Mouse (Mus musculus) ES-E14 (cell line): ENCODE measurements around the gene Npy4r. TPM values are rescaled to one million over a fixed set of nuclear protein-coding genes. Genes with fewer than 3 reads are reported as not detected.

Experiments
- DNase-seq: peaks from one replicate; pipeline ENCODE4 v3.0.0-alpha.2; 2013; ENCODE audit warnings: low read depth, low spot score
- H3K27ac ChIP-seq: 2 replicates; pipeline ENCODE4 v1.5.1; 2012; ENCODE audit warnings: low read depth, mild to moderate bottlenecking, low read length, moderate library complexity, mixed read lengths; ENCODE audit not compliant: poor library complexity, insufficient read depth, severe bottlenecking
- H3K36me3 ChIP-seq: 2 replicates; pipeline ENCODE4 v1.6.1; 2012; ENCODE audit warnings: mild to moderate bottlenecking, low read length, moderate library complexity, mixed read lengths; ENCODE audit not compliant: control insufficient read depth, poor library complexity, insufficient read depth, severe bottlenecking
- H3K4me1 ChIP-seq, 2 experiments: fragments of 150-350 bp in 1 of 2; sonication (generic) in 1 of 2; 2 replicates each; pipeline ENCODE4 v1.6.1; 2012; ENCODE audit warnings: low read length in 2 of 2, mild to moderate bottlenecking in 1 of 2, mixed read lengths in 1 of 2; ENCODE audit not compliant: control insufficient read depth in 2 of 2, insufficient read depth in 2 of 2, poor library complexity in 1 of 2
- H3K4me3 ChIP-seq, 2 experiments: fragments of 150-350 bp in 1 of 2; sonication (generic) in 1 of 2; 2 replicates each; pipeline ENCODE4 v1.5.1; 2012; ENCODE audit warnings: low read length in 2 of 2, low read depth in 1 of 2, mild to moderate bottlenecking in 1 of 2, mixed read lengths in 1 of 2; ENCODE audit not compliant: insufficient read depth in 1 of 2, poor library complexity in 1 of 2, severe bottlenecking in 1 of 2
- H3K9ac ChIP-seq: 2 replicates; pipeline ENCODE4 v1.6.1; 2012; ENCODE audit warnings: low read depth, mild to moderate bottlenecking, low read length, mixed read lengths; ENCODE audit not compliant: poor library complexity, insufficient read depth, severe bottlenecking
- H3K9me3 ChIP-seq: fragments of 150-350 bp; sonication (generic); 2 replicates; pipeline ENCODE4 v1.6.1; 2012; ENCODE audit warnings: low read depth, mild to moderate bottlenecking, low read length; ENCODE audit not compliant: control insufficient read depth, insufficient read depth
- CHD2 ChIP-seq: IDR thresholded peaks from 2 replicates; pipeline ENCODE4 v1.6.1; 2014; ENCODE audit warnings: mild to moderate bottlenecking, low read depth, low read length, inconsistent platforms
- HCFC1 ChIP-seq: IDR thresholded peaks from 2 replicates; pipeline ENCODE4 v1.6.1; 2012; ENCODE audit warnings: low read length, inconsistent platforms, borderline replicate concordance; ENCODE audit not compliant: insufficient read depth
- MAFK ChIP-seq: IDR thresholded peaks from 2 replicates; pipeline ENCODE4 v1.6.1; 2014; ENCODE audit warnings: mild to moderate bottlenecking, low read depth, low read length, inconsistent platforms; ENCODE audit not compliant: insufficient read depth
- ZC3H11A ChIP-seq: IDR thresholded peaks from 2 replicates; pipeline ENCODE4 v1.6.1; 2012; ENCODE audit warnings: low read depth, mild to moderate bottlenecking, inconsistent platforms, low read length, borderline replicate concordance
- ZNF384 ChIP-seq: IDR thresholded peaks from 2 replicates; pipeline ENCODE4 v1.6.1; 2012; ENCODE audit warnings: low read depth, low read length, inconsistent platforms
- in situ Hi-C, 2 experiments: fragments of 600-800 bp; cut with MboI; formaldehyde crosslinking; loops; one replicate each; pipeline ENCODE4 v1.15.1; 2025; ENCODE audit warnings: low sequenced_read_pairs in 2 of 2, inconsistent platforms in 1 of 2; ENCODE audit not compliant: unreplicated experiment in 2 of 2
- total RNA-seq: library from RNA; depleted of rRNA; stranded (reverse); fragments of 300-350 nt; gene quantifications from 2 replicates; pipeline ENCODE4 v1.2.3, GENCODE M21; 2012; rRNA removed

Gene Npy4r
- total RNA-seq = 0.45 and 0.85 TPM in 2 replicates

GRCm38 (mm10) chr14:34152342-34152741 is at the start of gene Npy4r:
Gene Npy4r (minus strand): TSS chr14:34152489.
- no peaks in the 10 kb centered on the region for H3K9me3 ChIP-seq
- TF ChIP-seq MAFK (no peak), HCFC1 (no peak), ZC3H11A (no peak), ZNF384 (no peak)
- H3K27ac ChIP-seq = no peak within 1 kb of the TSS
- no peaks in the 10 kb centered on the region for H3K36me3 ChIP-seq
- H3K4me3 ChIP-seq = peak within 1 kb of the TSS; percentile 34 to 41; a peak in 3 of 4 replicates
- no peak within 1 kb of the TSS for H3K9ac ChIP-seq
- peaks cover 0 to 8% of the 10 kb centered on the region in 2 experiments; a peak in 1 of 4 replicates for H3K4me1 ChIP-seq
- in situ Hi-C loops = no loop called here
- peak; percentile 75 for DNase-seq

DNA sequence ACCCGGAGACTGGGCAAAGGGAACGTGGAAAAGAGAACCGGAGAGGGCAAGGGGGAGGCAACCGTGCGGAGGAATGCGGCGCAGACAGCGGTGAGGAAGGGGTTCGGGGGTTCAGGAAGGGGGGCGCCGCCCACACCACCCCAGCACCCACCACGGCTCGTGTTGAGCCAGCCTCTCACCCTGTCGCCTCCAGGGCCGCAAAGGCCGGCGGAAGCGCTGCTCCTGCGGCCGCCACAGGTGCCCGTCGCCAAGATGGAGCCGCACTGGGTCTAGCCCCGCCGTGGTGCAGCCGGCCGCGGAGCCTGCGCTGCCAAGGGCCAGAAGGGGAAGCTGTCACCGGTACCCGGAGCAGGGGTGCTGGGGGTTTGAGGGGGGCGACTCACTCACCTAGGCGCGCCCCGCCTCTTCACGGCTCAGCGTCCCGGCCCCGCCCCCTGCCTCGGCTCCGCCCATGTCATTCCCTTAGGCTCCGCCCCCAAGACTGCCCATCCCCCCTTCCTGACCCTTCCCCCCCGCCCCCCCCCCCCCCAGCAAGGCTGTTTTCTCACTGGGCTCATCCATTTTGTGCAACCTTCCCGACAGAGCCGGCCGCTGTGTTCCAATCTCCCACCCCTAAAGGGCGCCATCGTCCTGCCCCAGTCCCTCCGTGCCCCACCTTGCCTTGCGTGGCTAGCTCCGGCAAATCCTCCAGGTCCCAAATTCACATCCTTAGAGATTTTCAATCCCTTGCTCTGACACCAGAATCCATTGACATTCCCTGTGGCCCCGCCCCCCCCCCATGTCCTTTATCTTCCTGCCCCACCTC is 49.1 kb upstream of the Npy4r start, which contains the start of gene Gprin2:
Gene Gprin2 (minus strand): TSS at position 423 of the 805 bp plus-strand sequence.
- no peak for DNase-seq
- H3K9ac ChIP-seq = peak within 1 kb of the TSS; percentile 58
- no peaks in the 10 kb centered on the region for H3K9me3 ChIP-seq
- H3K4me1 ChIP-seq = peaks cover 2 to 7% of the 10 kb centered on the region in 2 experiments; a peak in 2 of 4 replicates
- TF ChIP-seq ZNF384 = no peak
- TF ChIP-seq MAFK = no peak
- TF ChIP-seq ZC3H11A = no peak
- TF ChIP-seq CHD2 = no peak
- no peak for TF ChIP-seq HCFC1
- in situ Hi-C loops = no loop called here
- H3K27ac ChIP-seq = no peak within 1 kb of the TSS
- peak within 1 kb of the TSS; percentile 82 to 92 for H3K4me3 ChIP-seq
- no peaks in the 10 kb centered on the region for H3K36me3 ChIP-seq

GRCm38 (mm10) chr14:34200738-34201230 is 48.5 kb upstream of the Npy4r start:
- Histone ChIP-seq H3K9ac (peak overlapping the region; percentile 58), H3K9me3 (no peaks in the 10 kb centered on the region), H3K27ac (no peak overlapping the region), H3K36me3 (no peaks in the 10 kb centered on the region), H3K4me3 (peak overlapping the region; percentile 82 to 92), H3K4me1 (peaks cover 2 to 7% of the 10 kb centered on the region in 2 experiments; a peak in 2 of 4 replicates)
- DNase-seq = no peak
- no peak for TF ChIP-seq ZNF384
- no peak for TF ChIP-seq HCFC1
- TF ChIP-seq ZC3H11A = no peak
- TF ChIP-seq MAFK = no peak
- no peak for TF ChIP-seq CHD2
- in situ Hi-C loops = no loop called here

DNA sequence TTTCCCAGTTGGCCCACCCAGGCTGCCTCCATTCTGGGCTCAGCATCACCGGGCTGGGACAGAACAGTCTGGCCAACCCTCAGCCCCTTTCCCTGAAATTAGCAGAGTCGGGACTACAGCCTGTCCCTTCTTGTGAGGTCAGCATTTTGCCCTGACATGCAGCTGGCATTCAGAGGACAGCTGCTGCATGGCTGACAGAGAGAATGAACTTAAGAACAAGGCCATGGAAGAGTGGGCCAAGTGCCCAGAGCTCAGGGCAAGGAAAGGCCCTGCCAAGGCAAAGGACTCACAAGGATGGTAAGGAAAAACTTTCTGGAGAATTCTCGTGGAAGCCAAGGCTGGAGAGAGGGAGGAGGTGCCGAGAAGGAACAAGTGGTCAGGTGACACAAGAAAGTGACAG is 44.4 kb upstream of the Npy4r start:
- Histone ChIP-seq H3K9ac (no peak overlapping the region), H3K4me3 (no peak overlapping the region), H3K9me3 (no peaks in the 10 kb centered on the region), H3K27ac (no peak overlapping the region), H3K36me3 (no peaks in the 10 kb centered on the region), H3K4me1 (peaks cover 0 to 3% of the 10 kb centered on the region in 2 experiments; a peak in 1 of 4 replicates)
- TF ChIP-seq ZC3H11A (no peak), MAFK (no peak)
- no peak for DNase-seq
- in situ Hi-C loops = no loop called here

DNA sequence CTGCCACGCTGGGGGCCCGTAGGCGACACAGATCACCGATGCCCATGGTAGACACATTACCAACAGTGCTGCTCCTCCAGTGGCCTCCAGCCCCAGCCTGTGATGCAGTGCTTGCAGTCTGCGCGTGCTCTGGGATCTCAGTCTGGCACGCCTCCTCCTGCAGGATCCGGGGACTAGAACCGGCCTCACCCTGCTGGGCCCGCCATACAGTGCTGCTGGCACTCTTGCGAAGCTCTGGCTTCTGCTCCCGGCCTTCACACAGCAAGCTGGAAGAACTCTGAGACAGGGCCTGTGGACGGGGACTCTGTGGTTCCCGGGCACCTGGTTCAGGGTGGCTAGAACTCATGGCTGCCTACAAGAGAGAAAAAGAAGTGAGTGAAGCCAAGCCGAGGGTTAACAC is 43.2 kb upstream of the Npy4r start:
- Histone ChIP-seq H3K9me3 (no peaks in the 10 kb centered on the region), H3K27ac (no peak overlapping the region), H3K4me1 (peaks cover 0 to 1% of the 10 kb centered on the region in 2 experiments; a peak in 1 of 4 replicates), H3K9ac (no peak overlapping the region), H3K36me3 (no peaks in the 10 kb centered on the region), H3K4me3 (no peak overlapping the region)
- no peak for TF ChIP-seq MAFK
- TF ChIP-seq CHD2 = no peak
- TF ChIP-seq ZC3H11A = no peak
- no peak for TF ChIP-seq ZNF384
- no peak for TF ChIP-seq HCFC1
- in situ Hi-C loops = no loop called here
- DNase-seq = no peak
